Mouse (Mus musculus) layer of hippocampus, postnatal 14 days (tissue): ENCODE measurements around the gene Jph3. TPM values are rescaled to one million over a fixed set of nuclear protein-coding genes. Genes with fewer than 3 reads are reported as not detected.

Experiments used
- DNase-seq, 2 experiments: peaks; one replicate each; pipeline ENCODE4 v3.0.0; 2021 to 2022; ENCODE audit warnings: low spot score in 2 of 2, mixed read lengths in 1 of 2
- total RNA-seq, 2 experiments: library from RNA; stranded (reverse); gene quantifications; 2 replicates each; pipeline ENCODE4 v1.2.3; 2021

The Jph3 gene
- total RNA-seq, 2 experiments from 2014 or later, result 212 to 217 TPM

DNA sequence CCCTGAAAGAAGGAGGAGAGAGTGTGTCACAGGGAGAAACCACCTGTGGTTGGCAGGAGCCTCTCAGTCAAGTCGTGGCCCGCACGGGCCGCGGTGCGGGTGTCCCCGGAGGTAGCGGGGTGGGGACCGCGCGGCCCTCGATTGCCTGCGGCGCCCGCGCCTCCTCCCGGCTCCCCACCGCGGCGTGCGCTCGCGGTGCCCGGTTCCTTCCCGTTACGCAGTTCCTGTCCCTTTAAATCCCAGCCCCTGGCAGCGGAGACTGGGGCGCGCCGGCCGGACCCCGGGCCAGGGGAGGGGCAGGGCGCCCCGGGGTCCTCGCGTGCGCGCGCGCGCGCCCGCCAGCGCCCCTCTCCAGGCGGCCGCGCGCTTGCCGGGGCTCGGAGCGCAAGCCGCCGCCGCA is 331 bp downstream of the Jph3 start:
- peak in 1 of 2 experiments; percentile 39 for DNase-seq

DNA sequence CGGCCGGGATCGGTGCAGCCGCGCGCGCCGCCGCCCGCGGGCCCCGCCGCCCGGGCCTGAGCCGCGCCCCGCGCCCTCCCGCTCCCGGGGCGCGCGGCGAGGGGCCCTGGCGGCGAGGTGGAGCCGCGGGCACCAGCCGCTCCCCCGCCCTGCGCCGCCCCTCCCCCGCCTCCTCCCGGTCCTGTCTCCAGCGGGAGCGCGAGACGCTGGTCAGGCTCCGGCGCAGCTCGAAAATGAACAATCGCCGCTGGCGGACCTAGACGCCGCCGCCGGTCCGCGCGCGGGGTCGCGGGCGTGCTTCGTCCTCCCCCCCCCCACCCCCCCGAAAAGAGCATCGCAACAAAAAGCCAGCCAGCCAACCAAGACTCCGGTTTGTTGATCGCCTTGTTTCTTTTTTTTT is 747 bp downstream of the Jph3 start:
- DNase-seq, result no peak

DNA sequence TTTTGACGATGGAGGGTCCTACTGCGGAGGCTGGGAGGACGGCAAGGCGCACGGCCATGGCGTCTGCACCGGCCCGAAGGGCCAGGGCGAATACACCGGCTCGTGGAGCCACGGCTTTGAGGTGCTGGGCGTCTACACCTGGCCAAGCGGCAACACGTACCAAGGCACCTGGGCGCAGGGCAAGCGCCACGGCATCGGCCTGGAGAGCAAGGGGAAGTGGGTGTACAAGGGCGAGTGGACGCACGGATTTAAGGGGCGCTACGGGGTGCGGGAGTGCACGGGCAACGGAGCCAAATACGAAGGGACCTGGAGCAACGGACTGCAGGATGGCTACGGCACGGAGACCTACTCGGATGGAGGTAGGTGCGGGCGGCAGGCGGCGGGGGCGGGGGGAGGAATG is 1.2 kb downstream of the Jph3 start:
- DNase-seq, result peak in 1 of 2 experiments; percentile 19

DNA sequence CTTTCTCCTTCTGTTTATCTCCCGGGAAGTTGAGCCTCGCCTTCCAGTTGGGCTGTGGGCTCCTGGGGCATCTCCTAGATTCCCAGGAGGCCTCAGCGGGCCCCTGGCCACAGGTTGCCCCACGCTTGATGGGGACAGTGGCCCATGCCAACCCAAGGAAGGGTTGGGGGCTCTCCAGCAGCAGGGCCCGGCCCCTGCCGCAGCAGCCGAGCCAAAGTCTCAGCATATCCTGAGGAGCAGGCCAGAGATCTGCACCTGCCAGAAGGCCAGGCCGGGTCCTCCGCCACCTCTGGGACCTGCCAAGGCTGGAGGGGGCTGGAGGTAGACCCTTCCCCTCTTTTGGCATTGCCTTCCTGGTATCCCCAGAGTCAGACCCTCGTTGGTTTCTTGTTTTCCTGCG is 1.6 kb downstream of the Jph3 start:
- peak in 1 of 2 experiments; percentile 24 for DNase-seq

GRCm38 (mm10) chr8:121731471-121732333 is 2.3 kb downstream of the Jph3 start:
- peak; percentile 52 to 67 for DNase-seq

DNA sequence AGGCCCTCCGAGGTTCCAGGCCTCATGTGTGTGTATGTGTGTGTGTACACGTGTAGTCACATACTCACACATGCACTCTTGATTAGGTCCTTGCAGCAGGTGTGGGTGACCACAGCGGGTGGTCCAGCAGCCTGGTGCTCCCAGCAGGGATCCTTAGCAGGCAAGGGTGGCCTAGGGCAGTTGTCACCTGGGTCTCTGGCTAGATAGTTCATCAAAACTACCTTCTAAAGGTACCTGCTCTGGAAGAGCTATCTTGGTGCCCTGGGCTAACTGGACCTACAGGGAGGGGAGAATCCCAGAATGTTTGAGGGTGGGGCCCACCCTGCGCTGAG is 2.9 kb downstream of the Jph3 start:
- DNase-seq, result no peak

- DNase-seq, result peak in 1 of 2 experiments; percentile 57
Measured at GRCm38 (mm10) chr8:121734262-121734661, 4.8 kb downstream of the Jph3 start.

GRCm38 (mm10) chr8:121736236-121736635 is 6.8 kb downstream of the Jph3 start:
- DNase-seq, result no peak

DNA sequence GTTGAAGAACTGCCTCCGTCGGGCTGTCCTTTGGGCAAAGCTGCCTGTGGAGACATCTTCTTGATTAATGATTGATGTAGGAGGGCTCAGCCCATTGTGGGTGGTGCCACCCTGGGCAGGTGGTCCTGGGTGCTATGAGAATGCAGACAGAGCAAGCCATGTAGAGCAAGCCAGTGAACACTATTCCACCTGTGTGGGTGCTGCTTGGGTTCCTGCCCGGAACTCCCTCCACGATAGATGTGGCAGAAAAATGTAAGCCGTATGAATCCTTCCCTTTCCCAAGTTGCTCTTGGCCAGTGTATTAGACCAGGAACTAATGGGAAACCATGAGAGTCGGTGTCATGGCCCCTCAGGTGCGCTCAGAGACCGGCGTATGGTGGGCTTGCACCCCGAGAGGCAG is 11.3 kb downstream of the Jph3 start:
- DNase-seq, result peak in 1 of 2 experiments; percentile 43

DNA sequence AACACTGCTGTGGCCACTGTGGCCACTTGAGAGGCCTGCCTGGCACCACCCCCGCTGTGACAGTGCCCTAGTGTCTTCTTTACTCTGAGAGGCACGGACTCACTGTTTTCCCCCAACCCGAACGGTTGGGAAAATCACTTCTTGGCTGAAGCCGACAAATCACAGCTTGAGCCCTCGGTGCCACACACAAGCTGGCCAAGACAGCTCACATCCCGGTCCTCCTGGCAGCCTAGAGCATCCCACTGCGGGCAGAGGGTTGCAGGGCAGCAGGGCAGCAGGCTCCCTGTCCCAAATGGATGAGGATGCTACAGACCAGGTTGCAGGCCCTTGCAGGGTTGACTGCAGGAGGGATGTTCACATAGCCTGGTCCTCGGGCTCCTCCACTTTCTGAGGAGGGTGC is 20.1 kb downstream of the Jph3 start:
- DNase-seq, result no peak

GRCm38 (mm10) chr8:121750512-121750911 is 21.1 kb downstream of the Jph3 start:
- DNase-seq, result no peak

DNA sequence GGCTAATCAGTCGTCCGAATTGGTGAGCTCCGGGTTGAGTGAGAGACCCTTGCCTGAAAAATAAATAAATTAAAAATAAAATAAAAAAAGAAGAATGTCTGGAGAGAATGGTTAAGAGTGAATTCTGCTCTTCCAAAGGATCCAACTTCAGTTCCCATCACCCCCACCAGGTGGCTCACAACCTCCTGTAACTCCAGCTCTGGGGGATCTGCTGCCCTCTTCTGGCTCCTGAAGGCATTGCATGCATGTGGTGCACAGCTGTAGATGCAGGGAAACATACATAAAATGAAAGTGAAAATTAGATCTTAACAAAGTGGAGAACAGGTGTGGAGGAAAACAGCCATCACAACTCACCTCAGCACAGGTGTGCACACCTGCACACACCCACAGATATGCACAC is 22.0 kb downstream of the Jph3 start:
- DNase-seq, result peak; percentile 71 to 76

DNA sequence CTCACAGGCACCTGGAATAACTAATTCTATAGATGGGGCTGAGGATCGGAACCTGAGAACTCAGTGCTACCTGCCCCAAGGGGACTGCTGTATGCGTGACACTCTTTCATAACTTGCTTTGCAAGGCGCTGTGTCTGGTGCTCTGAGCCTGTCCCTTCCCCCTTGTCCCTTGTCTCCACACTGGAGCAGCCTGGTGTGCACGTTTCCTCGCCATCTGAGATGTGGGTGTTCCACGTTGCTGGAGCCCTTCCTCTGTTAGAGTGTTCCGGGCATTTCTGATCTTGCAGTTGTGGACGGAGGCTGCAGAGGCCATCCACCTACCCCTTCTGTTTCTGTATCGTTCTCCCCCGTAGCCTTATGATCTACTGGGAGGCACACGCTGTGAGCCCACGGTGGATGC is 29.0 kb downstream of the Jph3 start:
- DNase-seq, result no peak

GRCm38 (mm10) chr8:121760484-121760883 is 31.1 kb downstream of the Jph3 start:
- no peak for DNase-seq

DNA sequence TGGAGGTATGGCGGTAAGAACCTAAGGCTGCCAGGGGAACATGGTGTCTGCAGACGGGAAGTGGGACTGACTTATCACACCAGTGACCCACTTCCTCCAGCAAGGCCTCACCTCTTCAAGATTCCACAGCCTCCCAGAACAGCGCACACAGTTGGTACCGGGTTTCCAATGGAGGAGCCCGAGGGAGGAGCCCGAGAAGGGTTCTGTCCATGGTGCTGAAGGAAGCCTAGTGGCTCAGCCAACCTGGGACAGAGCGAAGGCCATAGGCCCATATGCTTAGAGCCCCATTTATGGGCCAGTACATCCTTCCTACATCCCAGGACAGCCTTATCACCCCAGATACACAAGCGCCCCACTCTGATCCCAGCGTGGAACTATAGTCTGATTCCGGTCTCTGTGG is 32.1 kb downstream of the Jph3 start:
- DNase-seq, result no peak

GRCm38 (mm10) chr8:121762999-121763699 is 33.7 kb downstream of the Jph3 start:
- DNase-seq, result no peak

GRCm38 (mm10) chr8:121763700-121764013 is 34.2 kb downstream of the Jph3 start:
- DNase-seq, result no peak

- no peak for DNase-seq
Measured at GRCm38 (mm10) chr8:121765594-121766138, 36.2 kb downstream of the Jph3 start.

DNA sequence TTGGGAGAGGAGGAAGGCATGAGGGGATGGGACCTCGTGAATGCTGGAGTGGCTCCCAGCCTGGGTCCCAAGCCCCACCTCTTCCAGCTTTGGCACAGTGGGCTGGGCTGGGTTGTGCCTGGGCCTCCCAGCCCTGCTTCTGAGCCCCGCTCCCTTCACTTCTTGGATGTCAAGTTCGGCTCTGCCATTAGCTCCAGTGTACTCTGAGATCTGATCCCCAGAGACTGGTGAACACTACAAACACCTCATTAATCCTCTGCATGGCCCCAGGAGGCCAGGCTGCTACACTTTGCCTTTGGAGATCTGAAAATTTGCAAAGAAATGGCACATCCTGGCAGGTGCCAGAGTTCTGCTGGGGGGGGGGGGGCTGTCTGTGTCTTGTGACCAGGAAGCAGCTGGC is 39.7 kb downstream of the Jph3 start:
- DNase-seq, result no peak

GRCm38 (mm10) chr8:121769621-121770020 is 40.2 kb downstream of the Jph3 start:
- no peak for DNase-seq

DNA sequence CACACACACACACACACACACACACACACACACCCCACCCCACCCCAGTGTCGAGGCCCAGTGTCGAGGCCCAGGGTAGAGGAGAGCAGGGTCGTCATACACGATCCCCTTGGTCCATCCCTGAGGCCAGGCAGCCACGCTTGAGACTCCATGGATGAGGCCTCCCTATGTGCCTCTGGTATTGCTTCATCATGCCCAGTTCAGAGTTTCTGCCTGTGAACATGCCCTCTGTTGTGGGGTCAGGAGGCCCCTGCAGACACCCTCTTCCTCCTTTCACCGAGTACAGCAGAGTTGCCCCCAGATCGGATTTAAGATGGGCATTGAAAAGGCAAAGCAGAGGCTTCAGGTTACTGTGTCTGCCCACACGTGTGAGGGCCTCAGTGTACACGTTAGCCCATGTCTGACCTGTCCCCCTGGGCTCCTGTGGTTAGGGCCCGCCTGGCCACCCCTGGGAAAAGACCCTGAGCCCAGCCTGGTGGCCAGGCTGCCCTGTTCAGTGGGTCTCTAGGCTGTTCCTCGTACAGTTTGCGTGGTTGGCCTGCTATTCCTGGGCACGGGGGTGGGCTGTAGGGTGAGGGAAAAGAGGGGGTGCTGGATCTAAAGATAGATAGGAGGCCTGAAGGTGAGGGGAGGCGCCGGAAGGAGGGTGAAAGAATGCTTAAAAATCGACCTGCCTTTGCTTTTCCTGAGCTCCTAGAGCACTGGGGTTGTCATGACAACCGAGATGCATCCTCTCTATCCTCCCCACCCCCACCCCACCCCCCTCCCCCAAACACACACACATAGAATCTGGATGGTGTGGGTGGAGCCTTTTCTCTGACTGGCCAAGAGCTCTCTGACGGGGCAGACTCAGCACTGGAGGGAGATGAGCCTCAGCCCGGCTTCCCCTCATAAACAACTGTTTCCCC is 41.7 kb downstream of the Jph3 start:
- DNase-seq, result peak in 1 of 2 experiments; percentile 30
